Mouse (Mus musculus) myocyte (in vitro differentiated cells): ENCODE measurements around the gene Cox5b.

ENCODE experiments used
- E2F4 ChIP-seq: IDR thresholded peaks from one replicate; pipeline ENCODE4 v1.6.1; 2011; ENCODE audit warnings: mild to moderate bottlenecking, control low read depth, moderate library complexity; ENCODE audit not compliant: insufficient read depth
- MAX ChIP-seq: IDR thresholded peaks from one replicate; pipeline ENCODE4 v1.6.1; 2011; ENCODE audit warnings: low read depth, mild to moderate bottlenecking, control low read depth
- MYOG ChIP-seq, 3 experiments: IDR thresholded peaks; one replicate each; pipeline ENCODE4 v1.6.1; 2011; ENCODE audit warnings: control low read depth in 2 of 3, low read depth in 2 of 3, mild to moderate bottlenecking in 2 of 3; ENCODE audit not compliant: insufficient read length in 2 of 3, control insufficient read depth in 1 of 3, insufficient read depth in 1 of 3
- POLR2A ChIP-seq: IDR thresholded peaks from one replicate; pipeline ENCODE4 v1.6.1; 2011; ENCODE audit warnings: low read depth, mild to moderate bottlenecking, control low read depth, moderate library complexity; ENCODE audit not compliant: insufficient read length
- POLR2AphosphoS2 ChIP-seq: IDR thresholded peaks from one replicate; pipeline ENCODE4 v1.6.1; 2011; ENCODE audit warnings: low read depth, control low read depth; ENCODE audit not compliant: insufficient read length
- REST ChIP-seq: IDR thresholded peaks from one replicate; pipeline ENCODE4 v1.6.1; 2011; ENCODE audit warnings: mild to moderate bottlenecking, control low read depth, moderate library complexity; ENCODE audit not compliant: insufficient read depth, insufficient read length
- TCF12 ChIP-seq: IDR thresholded peaks from one replicate; pipeline ENCODE4 v1.6.1; 2011; ENCODE audit warnings: mild to moderate bottlenecking, control low read depth; ENCODE audit not compliant: poor library complexity, insufficient read depth, severe bottlenecking

GRCm38 (mm10) chr1:36691271-36692155 is at the start of gene Cox5b:
- TF ChIP-seq TCF12 (no peak), MAX (no peak), POLR2AphosphoS2 (peak; percentile 57), POLR2A (peak; percentile 68), REST (no peak), MYOG (IDR thresholded peaks at IDR 0.05; ENCODE audit: control insufficient read depth in 1 of 3, insufficient read depth in 1 of 3, insufficient read length in 2 of 3, low read depth in 2 of 3) (no peak), E2F4 (no peak)
